Mouse (Mus musculus) urinary bladder, postnatal 36 days (tissue): ENCODE measurements around the gene Clns1a.

Experiments used
- DNase-seq, 2 experiments: peaks; one replicate each; pipeline ENCODE4 v3.0.0; 2022; ENCODE audit warnings: low spot score in 2 of 2, mixed read lengths in 1 of 2

The Clns1a gene

DNA sequence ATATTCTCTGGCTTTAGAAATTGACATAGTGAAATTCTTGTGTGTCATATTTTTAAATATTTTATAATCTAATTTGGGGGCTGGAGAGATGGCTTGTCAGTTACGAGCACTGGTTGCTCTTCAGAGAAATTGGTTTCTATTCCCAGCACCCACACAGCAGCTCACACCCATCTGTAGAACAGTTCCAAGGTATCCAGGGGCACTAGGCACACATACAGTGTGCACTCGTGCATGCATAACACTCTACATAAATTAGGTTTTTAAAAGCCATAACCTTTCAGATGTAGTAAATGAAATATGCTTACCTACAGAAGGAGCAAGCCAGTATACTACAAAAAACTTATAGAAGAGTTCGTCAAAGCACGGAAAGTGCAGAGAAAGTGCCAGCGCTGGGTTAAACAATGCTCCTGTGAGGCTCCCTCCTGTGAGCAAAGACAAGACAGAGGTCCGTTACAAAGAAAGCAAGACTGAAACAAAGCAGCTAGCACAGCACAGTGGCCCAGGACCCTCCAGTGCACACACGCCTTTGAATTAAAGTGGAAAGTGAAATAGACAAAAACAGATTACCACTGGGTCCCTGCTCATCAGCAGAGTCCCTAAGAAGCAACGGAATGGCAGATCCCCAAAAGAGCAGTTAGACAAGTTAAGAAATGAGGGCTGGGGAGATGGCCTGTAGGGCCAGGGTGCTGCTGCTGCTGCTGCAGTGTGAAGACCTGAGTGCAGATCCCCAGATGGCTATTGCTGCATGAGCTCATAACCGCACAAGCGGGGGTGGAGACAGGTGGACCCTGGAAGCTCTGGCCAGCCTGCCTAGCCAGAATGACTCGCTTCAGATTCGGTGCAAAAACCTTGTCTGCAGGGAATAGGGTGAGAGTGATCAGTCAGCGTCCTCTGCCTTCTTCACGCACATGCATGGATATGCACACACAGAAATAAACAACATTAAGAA lies 32.5 kb downstream of the Clns1a start:
- no peak for DNase-seq

DNA sequence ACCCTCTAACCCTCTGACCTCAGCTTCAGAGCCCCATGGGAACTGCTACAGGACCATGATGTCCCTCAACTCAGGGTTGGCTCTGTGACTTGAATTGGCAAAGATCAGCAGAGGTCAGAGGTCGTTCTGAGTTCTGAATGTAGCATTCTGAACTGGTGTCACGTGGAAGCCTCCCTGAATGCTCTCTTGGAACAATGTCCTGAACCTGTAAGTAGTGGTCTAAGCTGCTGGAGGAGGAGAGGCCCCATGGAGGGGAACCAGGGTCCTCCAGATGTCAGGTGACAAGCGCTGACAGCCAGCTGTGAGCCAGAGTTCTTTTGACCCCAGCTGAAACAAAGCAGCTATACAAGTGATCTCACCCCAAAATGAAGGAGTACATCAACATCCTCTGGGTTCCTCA lies 34.0 kb downstream of the Clns1a start:
- DNase-seq, result no peak

DNA sequence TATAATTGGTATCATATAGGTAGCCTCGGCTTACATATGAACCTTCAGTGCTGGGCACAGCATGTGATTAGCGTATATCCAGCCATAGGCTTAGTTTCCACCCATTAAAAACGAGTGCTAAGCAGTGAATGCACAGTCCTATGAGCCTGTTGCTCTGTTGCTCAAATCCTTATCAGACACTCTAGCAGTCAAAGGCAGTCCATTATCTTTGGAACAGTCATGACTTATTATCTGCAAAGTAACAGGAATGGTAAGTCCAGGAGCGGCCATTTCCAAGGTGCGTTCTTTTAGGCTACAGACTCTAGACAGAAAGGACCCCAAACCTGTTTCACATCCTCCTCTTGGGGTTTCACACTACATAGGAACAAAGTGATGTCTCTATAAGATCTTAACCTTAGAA lies 37.2 kb downstream of the Clns1a start:
- DNase-seq, result no peak

DNA sequence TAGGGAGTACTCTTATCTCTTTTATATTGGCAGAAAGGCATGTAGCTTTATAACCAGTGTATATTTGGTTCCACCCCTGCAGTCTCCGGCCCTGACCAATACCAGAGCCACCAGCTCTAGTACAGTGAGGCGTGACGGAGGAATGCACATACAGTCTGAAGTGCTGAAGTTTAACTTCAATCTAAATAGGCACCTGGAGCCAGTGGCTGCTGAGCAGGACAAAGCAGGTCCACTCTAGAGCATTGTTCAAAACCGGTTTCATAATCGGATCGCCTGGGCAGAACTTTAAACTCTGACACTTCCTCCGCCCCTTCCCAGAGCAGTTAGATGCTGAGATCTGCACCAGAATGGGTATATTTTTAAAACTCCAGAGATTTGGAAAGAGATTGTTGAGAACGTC lies 38.6 kb downstream of the Clns1a start:
- no peak for DNase-seq

DNA sequence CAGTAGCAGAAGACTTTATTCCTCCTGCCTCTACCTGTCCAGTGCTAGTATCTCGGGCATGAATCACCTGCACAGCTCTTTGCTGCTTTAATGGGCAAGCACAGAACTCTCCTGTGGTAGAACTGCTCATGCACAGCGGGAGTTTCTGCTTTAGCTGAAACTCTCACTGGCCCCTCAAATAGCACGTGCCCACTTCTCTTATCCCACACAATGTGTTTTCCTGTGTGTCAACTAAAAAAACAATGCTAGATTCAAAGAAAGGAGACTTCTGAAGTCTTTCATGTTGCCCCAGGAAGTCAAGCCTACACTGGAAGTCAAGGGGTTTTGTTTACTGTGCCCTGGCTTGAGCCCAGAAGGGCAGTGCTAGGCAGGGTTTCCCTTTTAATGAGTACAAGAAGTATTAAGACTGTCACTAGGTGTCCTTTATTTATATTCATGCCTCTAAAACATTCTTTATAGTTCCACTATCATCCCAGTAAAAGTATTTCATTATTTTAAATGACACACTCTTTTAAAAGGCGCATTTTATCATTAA lies 39.5 kb downstream of the Clns1a start:
- DNase-seq, result no peak

DNA sequence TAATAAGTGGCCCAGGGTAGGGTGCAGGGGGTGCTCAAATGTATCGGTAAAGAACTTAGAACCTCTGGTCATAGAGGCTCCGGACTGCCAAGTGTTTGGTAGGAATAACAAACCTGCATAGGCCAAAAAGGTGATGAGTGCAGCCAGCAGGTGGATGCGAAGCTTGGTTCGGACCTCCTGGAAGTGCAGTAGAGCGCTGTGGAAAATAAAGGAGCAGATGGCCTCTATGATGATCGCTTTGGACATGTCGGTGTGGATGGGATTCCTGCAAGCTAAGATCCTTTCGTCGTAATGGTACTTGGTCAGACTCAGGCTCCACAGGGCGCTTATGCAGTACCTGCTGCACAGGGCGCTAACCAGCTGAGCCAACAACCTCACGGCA lies 40.8 kb downstream of the Clns1a start:
- DNase-seq, result no peak

DNA sequence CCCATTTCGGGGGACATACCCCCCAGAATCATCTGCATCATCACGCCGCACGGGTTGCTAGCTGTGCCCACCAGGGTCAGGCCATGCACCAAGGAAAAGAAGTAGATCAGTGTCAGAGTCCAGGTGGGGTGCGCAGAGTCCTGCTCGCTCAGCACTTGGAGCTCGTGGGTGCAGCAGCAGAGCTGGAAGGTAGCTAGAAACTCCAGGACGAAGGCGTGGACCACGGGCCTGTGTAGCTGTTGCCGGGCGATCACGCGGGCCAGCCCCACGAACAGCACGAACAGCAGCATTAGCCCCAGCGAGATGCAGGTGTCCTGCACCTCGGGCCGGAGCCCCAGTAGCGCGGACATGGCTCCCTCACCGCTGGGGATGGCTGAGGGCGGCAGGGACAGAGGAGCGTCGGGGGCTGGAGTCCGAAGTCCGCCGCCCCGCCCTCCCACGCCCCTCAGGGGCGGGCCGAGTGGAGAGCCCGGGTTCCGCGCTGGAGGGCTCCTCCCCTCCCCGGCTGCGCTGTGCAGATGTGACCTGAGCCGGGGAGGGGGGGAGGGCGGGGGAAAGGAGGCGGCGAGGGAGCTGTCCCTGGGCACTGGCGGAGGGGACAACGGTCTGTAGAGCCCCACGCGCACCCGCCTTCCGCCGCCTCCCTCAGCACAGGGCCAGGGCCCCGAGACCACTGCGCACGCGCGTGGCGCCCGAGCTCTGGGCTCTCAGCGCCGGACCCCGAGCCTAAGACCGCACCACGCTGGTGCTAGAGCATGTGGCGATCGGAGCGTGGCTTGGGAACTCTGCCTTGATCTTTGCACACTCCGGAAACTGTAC lies 41.4 kb downstream of the Clns1a start, which contains the start of gene Aqp11:
Aqp11 (minus strand) TSS at position 652 of the 819 bp plus-strand sequence.
- DNase-seq, result peak; percentile 84 to 87

DNA sequence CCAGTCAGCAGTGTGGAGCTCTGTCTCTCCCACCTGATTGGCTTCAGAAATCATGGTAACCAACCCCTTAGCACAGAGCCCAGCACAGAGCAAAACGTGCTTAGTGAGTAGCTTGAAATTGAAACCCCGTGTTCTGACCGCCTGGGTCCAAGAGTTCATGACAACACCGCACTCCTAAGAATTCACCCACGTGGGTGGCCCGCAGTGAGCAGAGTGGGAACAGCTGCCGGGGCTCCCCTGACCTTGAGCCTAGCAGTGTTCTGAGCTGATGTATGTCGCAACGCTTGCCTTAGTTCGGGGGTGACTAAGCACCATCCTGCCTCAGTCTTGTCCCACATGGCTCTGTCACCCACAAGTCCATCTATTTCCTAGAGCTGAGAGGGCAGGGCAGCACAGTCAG lies 44.5 kb downstream of the Clns1a start:
- no peak for DNase-seq

DNA sequence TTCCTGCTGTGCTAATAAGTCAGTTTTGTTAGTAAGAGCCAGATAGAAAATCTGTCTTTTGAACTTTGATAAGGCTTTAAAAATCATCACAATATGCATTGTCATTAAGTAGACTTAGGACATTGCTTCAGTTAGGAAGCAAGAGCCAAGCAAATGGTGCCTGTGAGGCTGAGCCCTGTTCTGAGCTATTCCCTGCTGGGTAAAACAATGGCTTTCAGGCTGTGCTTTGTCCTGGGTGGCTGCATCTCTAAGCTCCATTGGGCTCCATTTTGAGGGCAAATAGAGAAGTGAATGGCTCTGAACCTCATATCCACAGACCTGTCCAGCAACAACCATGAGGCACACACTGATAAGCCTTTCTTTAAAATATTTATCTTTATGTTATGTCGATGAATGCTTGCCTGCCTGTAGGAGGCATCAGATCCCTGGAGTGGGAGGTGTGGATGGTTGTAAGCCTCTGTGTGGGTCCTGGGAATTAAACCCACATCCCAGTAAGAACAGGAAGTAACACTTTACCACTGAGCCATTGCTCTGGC lies 45.4 kb downstream of the Clns1a start:
- no peak for DNase-seq

DNA sequence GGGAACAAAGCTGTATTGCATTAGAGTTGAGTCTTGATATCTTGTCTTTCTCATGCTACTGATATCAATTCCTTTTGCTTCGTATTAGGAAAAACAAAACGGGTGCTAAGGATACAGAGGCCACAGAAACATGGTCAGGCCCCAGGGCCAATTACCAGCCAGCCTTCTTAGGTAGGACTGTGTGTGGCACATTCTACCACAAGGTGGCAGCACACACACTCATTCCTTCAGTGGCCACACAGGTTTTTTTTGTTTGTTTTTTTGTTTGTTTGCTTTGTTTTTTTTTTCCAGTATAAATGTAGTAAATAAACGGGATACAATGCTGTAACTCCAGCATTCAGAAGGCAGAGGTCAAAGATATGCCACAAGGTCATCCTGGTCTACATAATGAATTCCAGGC lies 48.9 kb downstream of the Clns1a start:
- peak; percentile 46 to 50 for DNase-seq

DNA sequence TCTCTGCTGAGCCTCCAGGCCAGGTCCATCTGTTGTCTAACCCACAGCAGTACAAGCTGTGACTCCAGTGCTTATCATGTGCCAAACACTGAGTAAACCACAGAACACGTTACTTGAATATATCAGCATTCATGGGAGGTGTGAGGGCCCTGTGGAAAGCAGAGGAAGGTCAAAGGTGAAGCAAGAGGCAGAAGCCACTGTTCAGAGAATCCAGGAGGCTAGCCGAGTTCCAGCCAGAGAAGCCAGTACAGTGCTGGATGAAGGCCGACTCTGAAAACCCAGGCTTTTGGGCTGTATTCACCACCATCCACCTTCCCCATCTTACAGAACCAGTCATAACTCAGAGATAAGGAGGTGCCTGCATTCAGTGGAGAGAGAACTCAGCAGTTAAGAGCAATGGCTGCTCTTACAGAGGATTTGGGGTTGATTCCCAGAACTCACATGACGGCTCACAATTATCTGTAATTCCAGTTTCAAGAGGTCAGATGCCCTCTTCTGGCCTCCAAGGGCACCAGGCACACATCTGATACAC lies 50.8 kb downstream of the Clns1a start:
- no peak for DNase-seq

DNA sequence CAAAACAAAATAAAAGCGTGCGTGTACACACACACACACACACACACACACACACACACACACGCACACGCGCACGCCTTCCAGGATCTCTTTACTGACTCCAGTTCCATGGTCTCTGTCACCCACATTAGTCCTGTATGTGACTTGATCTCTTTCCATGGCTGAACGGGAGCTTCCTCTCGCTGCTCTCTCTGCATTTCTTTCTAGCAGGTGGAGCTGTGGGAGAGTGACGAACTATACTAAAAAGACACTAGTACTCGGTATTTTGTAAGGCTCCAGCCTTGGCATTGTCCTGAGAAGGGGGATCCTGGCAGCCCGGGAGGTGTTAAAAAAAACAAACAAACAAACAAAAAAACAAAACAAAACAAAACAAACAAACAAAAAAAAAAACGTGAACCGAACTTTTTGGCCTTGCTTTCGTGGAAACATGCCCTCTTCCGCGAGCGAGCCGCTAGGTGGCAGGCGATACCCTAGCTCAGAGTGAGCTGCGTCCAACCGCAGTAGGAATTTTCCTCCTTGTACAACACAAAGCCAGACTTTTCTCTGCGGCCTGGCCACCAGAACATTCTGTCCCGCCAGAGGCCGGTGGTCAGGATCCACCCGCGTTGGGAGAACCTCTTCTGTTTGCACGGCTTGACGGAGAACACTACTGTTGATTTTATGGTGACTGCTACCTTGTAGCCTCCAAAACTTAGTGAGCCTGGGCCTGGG lies 51.5 kb downstream of the Clns1a start:
- peak; percentile 82 to 84 for DNase-seq

DNA sequence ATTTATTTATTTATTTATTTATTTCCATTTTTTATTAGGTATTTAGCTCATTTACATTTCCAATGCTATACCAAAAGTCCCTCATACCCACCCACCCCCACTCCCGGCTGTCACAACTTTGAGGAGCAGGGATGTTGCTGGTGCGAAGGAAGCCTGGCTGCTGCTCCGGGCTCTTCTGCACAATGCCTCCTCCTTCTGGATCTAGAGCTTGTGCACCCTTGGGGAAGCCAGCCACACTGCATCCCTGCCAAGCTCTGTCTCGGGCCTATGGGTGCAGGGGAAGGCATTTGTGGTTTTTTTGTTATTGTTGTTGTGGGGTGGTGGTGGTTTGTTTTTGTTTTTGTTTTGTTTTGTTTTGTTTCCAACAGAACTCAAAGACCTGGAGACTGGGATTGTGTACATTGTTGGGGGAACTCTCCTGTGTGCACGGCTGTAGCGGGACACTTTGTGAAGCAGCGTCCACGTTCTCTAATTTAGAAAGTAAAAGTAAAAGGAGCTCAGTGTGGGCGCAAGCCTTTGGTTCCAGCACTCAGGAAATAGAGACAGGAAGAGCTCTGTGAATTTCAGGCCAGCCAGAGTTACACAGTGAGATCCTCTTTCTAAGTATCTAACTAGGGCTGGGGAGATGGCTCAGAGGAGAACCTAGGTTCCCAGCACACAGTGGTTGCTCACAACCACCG lies 52.2 kb downstream of the Clns1a start:
- no peak for DNase-seq

DNA sequence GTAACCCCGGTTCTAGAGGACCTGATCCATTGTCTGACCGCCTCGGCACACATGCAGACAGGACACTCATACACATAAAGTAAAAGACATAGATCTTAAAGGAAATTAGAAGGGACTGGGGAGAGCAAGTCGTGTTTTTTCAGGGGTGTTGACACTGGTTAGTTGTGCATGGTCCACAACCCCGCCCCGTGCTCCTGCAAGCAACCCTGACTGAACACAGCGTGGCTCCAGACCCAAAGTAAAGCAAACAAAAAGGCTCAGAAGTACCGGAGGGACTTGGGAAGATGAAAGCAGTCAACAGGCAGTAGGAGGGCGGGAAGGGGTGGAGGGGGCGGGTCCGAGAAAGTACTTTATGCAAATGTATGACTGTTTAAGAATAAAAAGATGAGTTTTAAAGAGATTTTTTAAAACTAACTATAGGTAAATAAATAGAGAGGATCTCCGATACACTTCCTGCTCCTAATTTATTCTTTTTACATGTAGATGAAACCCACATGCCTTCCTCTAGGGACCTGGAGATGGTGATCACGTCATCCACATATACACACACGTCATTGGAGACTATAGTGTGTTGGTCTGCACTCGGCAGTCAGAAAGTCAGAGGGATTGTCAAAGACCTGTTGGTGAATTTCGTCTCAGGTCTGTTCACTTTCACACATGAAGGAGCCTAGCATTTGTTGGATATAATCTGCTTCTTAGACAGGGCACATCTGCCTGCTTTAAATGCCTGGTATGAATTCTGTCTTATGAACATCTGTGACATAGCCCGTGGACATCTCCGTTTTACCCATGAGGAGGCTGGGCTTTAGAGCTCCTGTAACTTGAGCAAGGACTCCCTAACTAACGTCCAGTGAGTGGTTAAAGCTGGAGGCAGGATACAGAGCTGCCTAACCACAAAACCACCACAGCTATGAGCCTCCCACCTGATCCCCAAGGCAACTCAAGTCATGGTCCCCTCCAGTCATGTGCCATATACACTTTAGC lies 53.1 kb downstream of the Clns1a start:
- no peak for DNase-seq

DNA sequence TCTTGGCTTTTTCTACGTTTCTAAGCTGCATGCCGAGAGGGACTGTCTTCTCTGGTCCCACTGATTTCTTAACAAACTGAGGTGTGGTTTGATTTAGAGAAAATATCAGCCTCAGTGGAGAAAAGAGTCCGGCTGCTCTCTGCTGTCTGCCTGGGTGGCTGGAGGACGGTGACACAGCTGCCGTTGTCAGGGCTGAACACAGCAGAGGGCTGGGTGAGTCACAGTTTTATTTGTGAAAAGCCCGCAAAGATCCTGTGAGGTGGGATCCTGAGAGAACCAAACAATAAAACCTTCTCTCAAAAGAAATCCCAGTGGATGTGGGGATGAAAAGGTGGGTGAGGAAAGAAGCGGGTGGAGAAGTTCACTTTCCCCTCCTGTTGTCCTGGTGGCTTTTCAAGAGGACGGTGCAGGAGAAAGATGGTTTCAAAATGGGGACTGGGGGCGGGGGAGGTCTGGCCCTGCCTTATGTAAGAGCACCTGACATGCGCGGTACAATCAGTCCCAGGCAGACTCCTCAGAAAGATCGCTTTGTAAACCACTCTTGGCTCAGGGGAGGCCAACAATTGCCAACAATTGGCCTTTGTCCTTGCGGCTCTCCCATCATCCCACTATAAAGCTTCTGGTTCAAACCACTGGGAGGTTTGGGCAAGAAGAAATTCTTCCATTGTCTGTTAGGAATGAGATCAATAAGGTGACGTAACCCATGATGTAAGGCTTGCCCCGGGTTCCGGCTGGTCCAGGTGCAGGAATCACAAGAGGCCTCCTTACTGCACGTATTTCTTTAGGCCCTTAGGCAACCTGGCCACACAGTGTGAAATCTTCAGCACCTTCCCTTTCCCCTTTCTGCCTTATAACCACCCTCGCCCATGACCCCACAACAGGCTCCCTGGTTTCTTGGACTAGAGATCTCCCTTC lies 60.8 kb downstream of the Clns1a start:
- no peak for DNase-seq

DNA sequence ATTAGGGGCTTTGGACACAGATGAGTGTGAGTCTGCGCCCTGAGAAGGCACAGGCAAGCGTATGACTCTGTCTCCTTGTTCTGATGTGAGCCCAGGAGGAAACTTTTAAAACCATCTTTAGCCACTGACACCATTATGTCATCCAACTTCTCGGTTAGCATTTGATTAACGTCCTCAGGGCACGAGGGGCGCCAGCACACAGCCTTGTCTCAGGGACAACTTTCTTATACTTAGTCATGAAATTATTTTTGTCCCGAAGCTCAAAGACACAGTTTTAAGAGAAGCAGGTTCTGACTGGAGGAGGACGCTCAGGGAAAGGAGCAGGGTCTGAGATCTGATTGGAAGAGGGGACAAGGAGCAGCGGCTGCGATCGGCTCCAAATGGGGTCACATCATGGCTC lies 68.2 kb downstream of the Clns1a start:
- DNase-seq, result no peak

DNA sequence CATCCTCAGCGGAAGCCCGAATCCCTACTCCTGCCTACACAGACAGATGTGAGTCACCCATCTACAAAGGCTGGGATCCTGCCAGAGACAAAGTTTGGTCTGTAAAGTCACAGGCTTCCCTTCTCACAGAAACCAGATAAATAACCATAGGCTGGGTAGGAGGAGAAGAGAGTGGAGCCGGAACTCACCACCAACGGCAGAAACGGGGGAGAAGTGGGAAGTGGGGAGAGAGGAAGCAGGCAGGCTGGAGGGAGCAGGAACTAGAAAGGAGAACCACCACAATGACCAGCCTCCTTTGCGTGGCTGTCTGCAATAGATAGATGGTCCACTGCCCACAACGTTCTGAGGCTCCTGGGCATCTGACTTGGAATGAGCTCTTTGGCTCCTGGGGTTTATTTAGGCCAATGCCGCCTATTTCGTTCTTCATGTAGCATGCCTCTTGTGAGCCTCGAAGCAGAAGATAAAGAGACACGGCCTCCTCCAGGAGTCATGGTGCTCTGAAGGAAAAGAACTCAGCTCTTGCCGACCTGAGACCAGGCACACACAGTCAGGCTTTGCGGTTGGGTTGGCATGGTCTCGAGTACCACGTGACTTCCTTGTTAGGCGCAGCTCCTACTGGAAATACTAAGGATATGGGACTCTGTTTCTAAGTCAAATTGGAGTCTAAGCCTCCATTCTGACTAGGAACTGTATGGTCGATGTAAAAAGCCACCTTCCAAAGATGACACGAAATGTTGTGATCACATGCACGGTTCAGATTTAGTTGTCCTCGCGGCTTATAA lies 68.9 kb downstream of the Clns1a start:
- no peak for DNase-seq

DNA sequence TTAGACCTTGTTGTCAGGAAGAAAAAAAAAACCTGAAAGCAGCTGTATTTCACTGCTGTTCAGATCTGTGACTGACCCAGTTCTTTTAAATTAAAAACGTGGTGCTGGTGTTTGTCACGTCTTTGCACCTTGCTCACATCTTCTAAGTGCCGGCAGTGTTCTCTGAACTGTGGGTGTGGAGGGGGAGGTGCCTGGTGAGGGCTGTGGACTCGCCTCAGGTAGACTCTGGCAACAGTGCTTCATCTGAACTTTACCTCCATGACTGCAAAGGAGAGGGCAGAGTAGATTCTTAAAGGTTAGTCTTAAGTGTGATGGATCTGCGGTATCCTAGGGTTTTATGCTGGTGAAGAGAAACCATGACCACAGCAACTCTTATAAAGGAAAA lies 69.5 kb downstream of the Clns1a start:
- no peak for DNase-seq
